Mouse (Mus musculus): ENCODE data around the gene Eno3.

GRCm38 (mm10) chr11:70687601-70688199, 30.7 kb downstream of the Eno3 start, which contains the start of gene Camta2:
- TF ChIP-seq CTCF (conservative IDR thresholded peaks at IDR 0.05; ENCODE audit: insufficient read depth, insufficient read length, low read depth, low read length) (no peak), POLR2A (IDR thresholded peaks at IDR 0.05; ENCODE audit: low read depth, low read length) (peak; percentile 42)
